Mouse (Mus musculus) small intestine, adult 2 months (tissue): Measurements from ENCODE around the gene Srl.

Experiments
- CTCF ChIP-seq: fragments of 200-500 bp; IDR thresholded peaks from 2 replicates; pipeline ENCODE4 v1.5.1; 2012; ENCODE audit warnings: low read depth, mild to moderate bottlenecking, control low read depth, inconsistent platforms, low read length, moderate library complexity, mixed read lengths; ENCODE audit not compliant: insufficient replicate concordance, insufficient read length; ENCODE audit errors: extremely low read depth
- POLR2A ChIP-seq: fragments of 200-500 bp; IDR thresholded peaks from 2 replicates; pipeline ENCODE4 v1.6.1; 2012; ENCODE audit warnings: low read depth, mild to moderate bottlenecking, control low read depth, inconsistent platforms, low read length, moderate library complexity

DNA sequence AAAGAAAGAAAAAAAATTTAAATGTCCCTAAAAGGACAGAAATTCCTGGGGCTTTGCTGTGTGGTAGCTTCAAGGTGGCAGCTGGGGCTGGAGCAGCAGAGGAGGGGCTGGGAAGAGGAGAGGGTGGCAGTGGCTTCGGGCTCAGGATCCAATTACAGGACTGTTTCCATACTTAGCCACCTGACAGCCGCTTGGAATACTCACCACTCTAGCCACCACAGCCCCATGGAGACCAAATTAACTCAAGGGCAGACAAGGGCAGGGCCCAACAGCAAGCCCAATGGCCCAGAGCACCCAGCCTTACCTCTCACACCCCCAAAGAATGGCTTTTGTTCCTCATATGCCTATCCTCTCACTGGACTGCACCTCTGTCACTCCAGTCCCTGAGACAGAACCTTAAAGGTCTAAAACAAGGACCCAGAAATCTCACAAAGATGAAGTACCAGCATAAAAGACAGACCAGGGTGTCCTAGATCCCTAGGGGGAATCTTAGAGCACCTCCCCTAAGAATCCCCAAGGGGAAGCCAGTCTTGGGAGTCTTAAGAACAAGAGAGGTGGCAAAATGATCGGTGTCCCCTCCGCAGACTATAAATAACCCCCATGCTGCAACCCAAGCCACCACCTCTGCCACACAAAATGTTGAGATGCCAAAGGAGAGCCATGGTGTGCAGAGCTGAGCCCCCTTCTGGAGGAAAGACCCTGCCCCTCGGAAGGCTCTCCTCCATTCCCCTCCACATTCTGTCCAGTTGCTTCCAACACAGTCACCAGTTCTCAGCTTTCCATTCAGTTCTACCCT is 19.7 kb downstream of the Srl start:
- TF ChIP-seq CTCF (no peak), POLR2A (no peak)
